Mouse (Mus musculus) thymus, postnatal 4 days (tissue): Measurements from ENCODE around the gene Klhl21.
"Not testable (repeated sequence)": the region's sequence is repeated elsewhere in the genome, so short reads cannot be mapped to it uniquely, and the experiment has no call there.

ENCODE experiments used
- DNase-seq: peaks from one replicate; pipeline ENCODE4 v3.0.0; 2021

Klhl21 gene

DNA sequence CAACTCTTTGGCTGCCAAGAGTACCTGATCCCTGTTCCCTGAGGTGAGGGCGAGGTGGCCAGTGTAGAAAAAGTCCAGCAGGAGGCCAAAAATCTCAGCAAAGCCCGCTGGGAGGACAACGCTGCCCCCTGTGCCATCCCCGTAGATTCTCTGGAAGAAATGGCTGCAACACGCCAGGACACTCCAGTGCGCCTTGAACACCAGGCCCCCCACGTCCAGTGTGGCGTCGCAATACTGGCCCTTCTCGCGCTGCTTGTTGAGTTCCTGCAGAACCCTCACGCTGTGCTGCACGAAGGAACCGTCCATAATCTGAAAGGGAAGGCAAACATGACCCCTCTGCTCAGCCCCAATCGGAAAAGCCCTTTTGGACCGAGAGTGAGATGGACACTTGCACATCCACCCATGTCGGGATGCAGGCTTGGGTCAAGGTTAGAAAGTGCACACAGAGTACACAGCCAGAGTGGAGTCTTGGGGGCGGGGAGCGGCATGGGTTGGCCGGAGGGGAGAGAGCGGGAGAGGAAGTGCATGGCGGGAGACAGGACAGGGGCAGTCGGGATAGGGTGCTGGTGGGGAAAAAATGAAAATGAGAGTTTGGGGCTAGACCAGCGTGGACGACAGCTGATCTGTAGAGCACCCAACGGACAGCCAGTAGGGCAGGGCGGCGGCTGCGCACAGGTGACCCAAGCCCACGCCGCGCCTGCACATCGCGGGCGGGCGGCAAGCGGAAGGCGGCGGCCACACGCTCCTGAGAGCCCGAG is 18.3 kb downstream of the Klhl21 start:
- peak; percentile 34 for DNase-seq

DNA sequence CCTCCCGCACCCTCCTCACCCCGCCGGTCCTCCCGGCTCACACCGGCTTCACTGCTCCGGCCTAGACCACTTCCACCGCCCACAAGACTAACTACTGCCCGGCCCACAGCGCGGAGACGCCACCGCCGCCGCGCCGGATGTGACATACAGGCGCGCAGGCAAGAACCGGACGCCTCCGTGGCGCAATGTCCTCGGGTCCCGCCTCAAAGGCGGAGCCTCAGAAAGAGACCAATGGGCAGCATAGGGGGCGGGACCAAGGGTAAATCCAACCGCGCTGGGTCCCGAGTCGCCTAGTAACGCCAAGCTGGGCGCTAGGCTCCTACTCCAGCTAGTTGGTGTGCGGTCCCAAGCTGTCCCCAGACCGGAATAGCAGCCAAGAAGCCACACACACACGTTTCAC is 18.9 kb downstream of the Klhl21 start, which contains the start of gene Zbtb48:
Gene Zbtb48 (minus strand): TSS at position 148 of the 400 bp plus-strand sequence.
- peak; percentile 95 for DNase-seq

DNA sequence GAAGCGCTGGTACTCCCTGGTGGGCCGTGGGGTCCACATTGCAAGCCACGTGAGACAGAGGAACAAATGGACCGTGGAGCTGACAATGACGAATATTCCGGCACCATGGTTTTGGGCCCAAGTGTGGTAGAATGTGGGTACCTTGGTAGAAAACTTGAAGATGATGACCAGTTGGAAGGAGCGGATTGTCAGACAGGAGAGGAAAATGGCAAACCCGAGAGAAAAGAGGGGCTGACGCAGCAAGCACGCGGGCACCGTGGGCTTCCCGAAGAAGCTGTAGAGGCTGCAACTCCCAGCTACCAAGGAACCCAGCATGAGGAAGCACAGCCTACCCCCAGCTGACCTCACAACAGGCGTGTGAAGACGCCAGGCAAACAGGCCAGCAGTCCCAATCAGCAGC is 19.9 kb downstream of the Klhl21 start:
- no peak for DNase-seq

DNA sequence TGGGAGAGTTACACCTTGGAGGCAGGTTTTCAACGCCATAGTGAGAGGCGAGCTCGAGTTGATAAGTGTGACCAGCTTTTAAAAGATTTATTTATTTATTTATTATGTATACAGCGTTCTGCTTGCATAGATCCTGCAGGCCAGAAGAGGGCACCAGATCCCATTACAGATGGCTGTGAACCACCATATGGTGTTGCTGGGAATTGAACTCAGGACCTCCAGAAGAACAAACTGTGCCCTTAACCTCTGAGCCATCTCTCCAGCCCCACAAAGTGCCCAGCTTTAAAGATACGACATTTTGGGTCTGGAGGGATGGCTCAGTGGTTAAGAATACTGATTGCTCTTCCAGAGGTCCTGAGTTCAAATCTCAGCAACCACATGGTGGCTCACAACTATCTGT is 20.5 kb downstream of the Klhl21 start:
- DNase-seq, result peak; percentile 60

DNA sequence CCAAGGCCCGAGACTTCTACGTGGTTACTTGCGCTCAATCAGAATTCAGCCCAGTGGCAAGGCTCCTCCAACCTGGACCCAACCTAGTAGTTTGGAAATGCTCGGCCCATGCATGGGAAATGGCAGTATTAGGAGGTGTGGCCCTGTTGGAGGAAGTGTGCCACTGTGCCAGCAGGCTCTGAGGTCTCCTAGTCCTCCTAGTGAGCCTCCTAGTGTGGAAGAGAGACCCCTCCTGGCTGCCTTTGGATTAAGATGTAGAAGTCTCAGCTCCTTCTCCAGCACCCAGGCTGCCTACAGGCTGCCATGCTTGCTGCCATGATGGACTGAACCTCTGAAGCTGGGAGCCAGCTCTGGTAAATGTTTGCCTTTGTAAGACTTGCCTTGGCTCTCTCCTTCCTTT is 21.4 kb downstream of the Klhl21 start:
- DNase-seq, result no peak

DNA sequence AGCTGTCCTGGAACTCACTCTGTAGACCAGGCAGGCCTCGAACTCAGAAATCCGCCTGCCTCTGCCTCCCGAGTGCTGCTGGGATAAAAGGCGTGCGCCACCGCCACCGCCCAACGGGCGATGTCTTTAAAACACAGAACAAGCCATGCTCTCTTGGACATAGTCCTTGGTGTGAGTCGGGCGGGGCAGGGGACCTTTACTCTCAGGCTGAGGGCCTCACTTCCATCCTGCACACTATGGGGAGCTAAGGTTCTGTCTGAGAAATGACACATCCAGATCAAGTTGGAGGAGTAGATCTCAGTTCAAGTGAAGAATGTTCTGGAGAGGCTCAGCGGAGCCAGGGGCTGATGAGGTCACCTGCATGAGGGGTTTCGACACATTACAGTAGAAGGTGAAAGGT is 24.3 kb downstream of the Klhl21 start:
- DNase-seq, result no peak

DNA sequence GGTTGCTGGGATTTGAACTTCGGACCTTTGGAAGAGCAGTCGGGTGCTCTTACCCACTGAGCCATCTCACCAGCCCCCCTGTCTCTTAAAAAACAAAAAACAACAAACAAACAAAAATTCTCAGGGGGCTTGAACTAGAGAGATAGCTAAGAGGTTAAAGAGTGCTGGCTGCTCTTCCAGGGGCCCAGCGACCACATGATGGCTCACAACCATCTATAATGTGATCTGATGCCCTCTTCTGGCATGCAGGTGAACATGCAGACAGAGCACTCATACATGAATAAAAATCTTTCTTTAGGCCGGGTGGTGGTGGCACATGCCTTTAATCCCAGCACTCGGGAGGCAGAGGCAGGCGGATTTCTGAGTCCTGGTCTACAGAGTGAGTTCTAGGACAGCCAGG is 27.9 kb downstream of the Klhl21 start:
- DNase-seq, result not testable (repeated sequence)

DNA sequence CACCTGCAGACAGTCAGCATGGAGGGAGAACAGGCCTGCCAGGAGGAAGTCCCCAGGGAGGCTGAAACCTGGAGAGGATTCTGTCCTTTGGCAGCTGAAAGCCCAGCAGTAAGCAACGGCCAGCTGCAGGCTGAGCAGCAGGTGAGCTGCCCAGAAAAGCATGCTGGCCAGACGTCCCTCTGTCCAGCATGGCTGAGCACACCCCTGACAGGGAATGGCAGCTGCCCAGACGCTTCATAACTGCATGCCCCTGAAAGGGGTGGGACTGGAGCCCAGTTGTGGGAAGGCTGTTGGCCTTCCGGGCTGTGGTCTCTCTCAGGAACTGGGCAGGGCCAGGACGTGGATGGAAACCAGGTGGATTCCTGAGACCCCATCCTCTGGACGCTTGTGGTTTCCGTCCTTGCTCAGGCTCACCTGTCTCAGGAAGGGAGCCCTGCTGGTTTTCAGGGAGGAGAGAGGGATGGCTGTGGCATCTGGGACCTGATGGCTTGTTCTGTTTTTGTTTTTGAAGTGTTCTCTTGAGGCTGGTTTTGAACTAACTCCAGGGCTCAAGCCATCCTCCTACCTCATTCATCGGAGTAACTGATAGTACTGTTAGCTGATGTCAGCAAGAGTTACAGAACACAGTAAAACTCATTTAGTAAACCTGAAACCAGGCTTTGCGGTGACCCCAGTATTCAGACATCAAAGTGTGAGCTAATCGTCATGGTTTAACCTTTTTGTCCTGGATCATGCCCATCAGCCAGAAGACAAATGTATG is 29.8 kb downstream of the Klhl21 start, which contains the start of gene Tas1r1:
Gene Tas1r1 (minus strand): TSS at position 344 of the 760 bp plus-strand sequence.
- no peak for DNase-seq

DNA sequence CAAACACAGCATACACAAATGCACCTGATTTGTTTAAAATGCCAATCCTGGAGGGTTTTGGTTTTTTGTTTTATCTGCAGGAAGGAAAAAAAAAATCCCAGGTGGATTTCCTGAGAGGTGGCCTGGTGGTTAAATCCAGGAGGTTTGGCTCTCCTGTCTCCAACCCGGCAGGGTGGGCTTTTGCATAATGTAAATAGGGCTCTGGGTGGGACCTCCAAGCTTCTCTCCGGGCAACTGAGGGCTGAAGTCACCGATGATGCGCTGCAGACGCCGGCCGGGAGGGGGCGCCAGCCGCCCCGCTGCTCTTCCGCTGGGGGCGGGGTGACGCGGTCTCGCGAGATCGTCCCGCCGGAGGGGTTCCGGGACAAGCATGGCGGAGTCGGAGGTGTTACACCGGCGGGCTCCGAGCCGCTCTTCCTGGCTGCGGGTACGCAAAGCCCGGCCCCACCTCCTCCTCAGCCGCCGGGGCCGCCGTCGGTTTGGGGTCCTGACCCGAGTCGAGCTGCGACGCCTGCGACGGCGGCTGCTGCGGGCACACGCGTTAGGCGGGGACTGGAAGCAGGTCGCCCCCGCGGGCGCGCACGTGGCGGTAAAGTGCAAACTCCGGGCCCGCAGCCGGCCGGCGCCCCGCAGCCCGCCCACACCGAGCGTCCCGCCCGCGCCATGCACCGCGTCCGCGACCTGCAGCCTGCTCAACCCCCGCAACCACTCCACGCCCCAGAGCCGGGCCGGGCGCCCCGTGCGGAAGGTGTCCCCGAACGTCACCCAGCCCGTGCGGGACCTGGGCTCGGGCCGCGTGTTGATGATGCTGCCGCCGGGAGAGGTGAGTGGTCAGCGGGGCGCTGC is 30.6 kb downstream of the Klhl21 start, which contains the start of gene Nol9:
Gene Nol9 (plus strand): TSS at position 337 of the 846 bp plus-strand sequence.
- DNase-seq, result peak; percentile 98

DNA sequence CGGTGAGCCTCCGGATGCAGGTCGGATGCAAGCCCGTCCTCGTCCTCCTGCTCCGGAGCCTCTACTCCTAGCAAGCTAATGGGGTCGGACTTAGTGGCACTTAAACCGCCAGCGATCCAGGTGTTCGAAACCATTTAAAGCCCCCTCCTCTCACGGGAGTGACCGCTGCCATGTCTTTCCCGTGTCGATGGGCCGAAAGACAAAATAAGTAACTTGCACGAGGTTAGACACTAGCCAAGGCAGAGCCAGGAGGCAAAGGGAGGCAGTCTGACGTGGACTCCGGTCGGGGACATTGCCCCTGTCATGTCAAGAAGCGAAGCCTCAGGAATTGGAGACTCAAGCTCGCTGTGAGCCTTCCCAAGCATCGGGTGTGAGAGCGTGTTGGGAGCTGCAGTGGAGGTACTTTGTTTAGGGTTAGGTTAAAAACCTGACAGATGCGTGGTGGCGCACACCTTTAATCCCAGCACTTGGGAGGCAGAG is 31.3 kb downstream of the Klhl21 start:
- no peak for DNase-seq

DNA sequence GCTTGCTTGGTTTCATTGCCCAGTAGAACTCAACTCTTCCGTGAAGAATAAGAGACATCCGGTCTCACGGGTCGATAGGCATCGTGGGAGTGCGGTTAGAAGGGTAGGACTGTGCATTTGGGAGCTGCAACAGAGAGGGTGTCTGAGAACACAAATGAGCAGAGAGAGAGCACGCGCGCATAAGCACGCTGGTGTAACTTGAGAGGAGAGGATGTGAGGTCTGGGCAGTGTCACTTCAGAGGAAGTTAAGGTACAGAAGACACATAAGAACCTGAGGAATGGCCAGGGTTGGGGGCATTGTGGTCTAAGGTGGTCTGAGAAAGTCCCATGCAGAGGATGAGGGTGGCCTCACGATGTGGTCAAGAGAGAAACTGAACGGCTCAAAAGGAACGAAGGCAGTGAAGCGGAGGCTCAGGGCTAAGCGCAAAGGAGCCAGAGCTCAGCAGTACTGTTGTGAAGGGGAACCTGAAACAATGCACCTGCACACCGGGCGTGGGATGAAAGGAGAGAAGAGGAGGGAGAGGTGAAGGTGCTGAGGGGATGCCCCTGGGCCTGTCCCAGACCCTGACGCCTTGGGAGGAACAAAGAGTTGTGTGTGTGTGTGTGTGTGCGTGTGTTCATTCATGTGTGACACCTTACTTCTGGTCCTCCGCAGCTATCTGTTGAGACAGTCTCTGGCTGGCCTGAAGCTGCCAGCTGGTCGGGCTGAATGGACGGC is 33.5 kb downstream of the Klhl21 start:
- no peak for DNase-seq

DNA sequence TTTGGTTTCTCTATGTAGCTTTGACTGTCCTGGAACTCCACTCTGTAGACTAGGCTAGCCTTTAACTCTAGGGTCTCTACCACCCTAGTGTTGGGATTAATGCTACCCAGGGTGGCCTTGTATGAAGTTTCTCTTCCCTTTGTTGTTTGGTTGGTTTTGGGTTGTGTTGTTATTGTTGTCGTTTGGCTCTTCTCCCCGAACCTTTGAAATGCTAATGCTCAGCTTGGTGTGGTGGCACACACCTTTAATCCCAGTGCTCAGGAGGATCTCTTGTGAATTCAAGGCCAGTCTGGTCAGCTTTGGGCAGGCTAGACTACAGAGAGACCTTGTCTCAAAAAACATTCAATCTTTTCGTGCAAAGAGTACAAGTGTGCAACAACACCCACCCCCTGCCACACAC is 34.6 kb downstream of the Klhl21 start:
- no peak for DNase-seq

DNA sequence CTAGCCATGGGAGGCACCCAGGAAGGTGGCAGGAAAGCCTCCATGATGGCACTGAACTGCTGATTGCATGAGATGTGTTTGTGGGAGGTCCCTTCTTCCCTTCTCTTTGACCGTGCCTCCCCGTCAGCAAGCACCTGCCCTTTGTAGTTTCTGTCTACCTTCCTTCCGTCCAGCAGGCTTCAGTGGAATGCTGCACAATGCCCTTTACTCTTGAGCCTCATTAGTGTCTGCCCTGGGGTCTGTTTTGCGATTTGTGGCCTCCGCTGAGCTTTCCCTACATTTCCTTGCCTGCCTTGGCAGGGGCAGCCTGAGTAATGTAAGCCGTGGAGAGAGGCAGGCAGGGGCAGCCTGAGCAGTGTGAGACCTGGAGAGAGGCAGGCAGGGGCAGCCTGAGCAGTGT is 36.0 kb downstream of the Klhl21 start:
- DNase-seq, result no peak

DNA sequence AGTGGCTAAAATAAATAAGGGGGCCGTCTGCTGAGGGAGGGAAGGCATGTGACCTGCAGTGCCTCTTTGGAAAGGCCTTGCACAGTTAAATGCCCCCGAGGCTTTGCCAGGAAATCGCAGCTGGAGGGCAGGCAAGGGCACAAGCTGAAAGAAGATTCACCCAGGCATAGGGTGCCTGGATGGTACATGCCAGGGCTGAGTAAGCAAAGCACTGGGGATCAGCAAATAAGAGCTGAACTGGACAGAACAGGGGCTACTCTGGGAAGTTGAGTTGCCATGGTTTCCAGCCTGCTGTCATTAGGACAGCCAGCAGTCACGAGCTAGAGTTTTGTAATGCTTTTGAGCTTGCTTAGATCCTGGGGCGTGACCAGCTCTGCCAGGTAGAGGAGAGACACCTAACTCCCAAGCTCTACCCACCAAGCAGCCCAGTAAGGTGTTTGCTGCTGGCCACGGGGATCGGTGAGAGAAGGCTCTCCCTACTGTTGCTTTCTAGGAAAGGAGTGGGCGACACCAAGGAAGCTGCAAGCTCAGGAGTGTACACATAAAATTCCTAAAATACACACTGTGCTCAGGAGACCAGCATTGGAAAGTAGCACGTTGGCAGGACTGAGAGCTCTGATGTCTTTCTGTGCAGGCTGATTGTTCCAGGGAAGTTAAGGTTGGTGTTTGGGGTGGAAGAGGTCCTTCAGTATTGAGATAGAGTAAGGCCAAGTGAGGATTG is 53.9 kb downstream of the Klhl21 start:
- no peak for DNase-seq

DNA sequence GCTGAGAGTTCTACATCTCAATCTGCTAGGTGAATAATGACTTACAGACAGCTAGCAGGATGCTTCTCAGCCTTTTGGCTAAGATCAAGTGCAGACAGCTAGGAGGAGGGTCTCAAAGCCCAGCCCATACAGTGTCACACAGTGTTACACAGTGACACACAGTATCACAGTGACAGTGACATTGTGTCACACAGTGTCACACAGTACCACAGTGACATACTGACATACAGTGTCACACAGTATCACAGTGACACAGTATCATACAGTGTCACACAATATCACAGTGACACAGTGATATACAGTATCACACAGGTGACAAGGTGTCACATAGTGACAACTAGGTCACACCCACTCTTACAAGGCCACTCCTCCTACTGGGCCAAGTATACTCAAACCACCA is 58.7 kb downstream of the Klhl21 start:
- no peak for DNase-seq
